Mouse (Mus musculus): Measurements from ENCODE around the gene Reck. TPM values are rescaled to one million over a fixed set of nuclear protein-coding genes. Genes with fewer than 3 reads are reported as not detected.
A peak's percentile ranks its signal among the peaks of the same experiment; 100 is the strongest.

The Reck gene
- polyA plus RNA-seq, 1 experiment from 2014 or later, result 26.9 TPM

- no peak overlapping the region for H3K27ac ChIP-seq
- no peaks in the 10 kb centered on the region for H3K4me1 ChIP-seq (replicated peaks)
- H3K27me3 ChIP-seq, result no peaks in the 10 kb centered on the region
- H3K9me3 ChIP-seq, result no peaks in the 10 kb centered on the region
- ATAC-seq (ENCODE audit: insufficient number of reproducible peaks, insufficient read depth, low FRiP score, low TSS enrichment, low read depth), result no peak
- H3K4me3 ChIP-seq (replicated peaks), result no peak overlapping the region
- H3K9ac ChIP-seq (replicated peaks), result no peak overlapping the region
- no peak overlapping the region for H3K4me2 ChIP-seq
- WGBS, result 67% methylated on average over 4 of the region's 4 CpGs
- no peaks in the 10 kb centered on the region for H3K36me3 ChIP-seq
Observed at GRCm38 (mm10) chr4:43863298-43863697, 12.0 kb upstream of the Reck start.

GRCm38 (mm10) chr4:43869821-43870220, 5.5 kb upstream of the Reck start:
- Histone ChIP-seq H3K27me3 (no peaks in the 10 kb centered on the region), H3K4me1 (replicated peaks) (peaks cover 4% of the 10 kb centered on the region; the same call in 1 of the 2 replicates), H3K9ac (replicated peaks) (no peak overlapping the region), H3K4me2 (no peak overlapping the region), H3K4me3 (replicated peaks) (no peak overlapping the region), H3K36me3 (no peaks in the 10 kb centered on the region), H3K27ac (no peak overlapping the region), H3K9me3 (peaks cover 10% of the 10 kb centered on the region; the same call in 1 of the 2 replicates)
- WGBS, result 82% methylated on average over 10 of the region's 10 CpGs
- ATAC-seq (ENCODE audit: insufficient number of reproducible peaks, insufficient read depth, low FRiP score, low TSS enrichment, low read depth), result no peak

GRCm38 (mm10) chr4:43874501-43874900, 829 bp upstream of the Reck start:
- H3K4me3 ChIP-seq (replicated peaks), result peak overlapping the region; percentile 88
- H3K9ac ChIP-seq (replicated peaks), result peak overlapping the region; percentile 87

GRCm38 (mm10) chr4:43875919-43876411, 635 bp downstream of the Reck start:
- H3K9me3 ChIP-seq, result no peaks in the 10 kb centered on the region
- peak overlapping the region; percentile 90 for H3K4me2 ChIP-seq
- peak overlapping the region; percentile 88 for H3K4me3 ChIP-seq (replicated peaks)
- WGBS, result 0% methylated on average over 20 of the region's 20 CpGs
- no peaks in the 10 kb centered on the region for H3K36me3 ChIP-seq
- peak; percentile 40; the same call in 1 of the 2 replicates for ATAC-seq (ENCODE audit: insufficient number of reproducible peaks, insufficient read depth, low FRiP score, low TSS enrichment, low read depth)
- H3K27ac ChIP-seq, result peak overlapping the region; percentile 83
- H3K9ac ChIP-seq (replicated peaks), result peak overlapping the region; percentile 87
- peaks cover 31% of the 10 kb centered on the region for H3K4me1 ChIP-seq (replicated peaks)
- no peaks in the 10 kb centered on the region for H3K27me3 ChIP-seq

More at GRCm38 (mm10) chr4:43874501-43874900, 829 bp upstream of the Reck start:
- H3K4me1 ChIP-seq (replicated peaks), result peaks cover 31% of the 10 kb centered on the region
- H3K27me3 ChIP-seq, result no peaks in the 10 kb centered on the region
- H3K36me3 ChIP-seq, result no peaks in the 10 kb centered on the region
- 0 out of 2 replicates have a peak, but pooled peaks cover under 1% of the 10 kb centered on the region for H3K9me3 ChIP-seq
- no peak for ATAC-seq (ENCODE audit: insufficient number of reproducible peaks, insufficient read depth, low FRiP score, low TSS enrichment, low read depth)
- WGBS, result 55% methylated on average over 7 of the region's 7 CpGs
- peak overlapping the region; percentile 90 for H3K4me2 ChIP-seq
- no peak overlapping the region for H3K27ac ChIP-seq

- H3K4me1 ChIP-seq (replicated peaks), result peaks cover 31% of the 10 kb centered on the region
- no peak overlapping the region for H3K4me3 ChIP-seq (replicated peaks)
- ATAC-seq (ENCODE audit: insufficient number of reproducible peaks, insufficient read depth, low FRiP score, low TSS enrichment, low read depth), result no peak
- no peaks in the 10 kb centered on the region for H3K27me3 ChIP-seq
- no peak overlapping the region for H3K4me2 ChIP-seq
- WGBS, result 95% methylated on average over 1 of the region's 1 CpGs
- H3K9me3 ChIP-seq, result no peaks in the 10 kb centered on the region
- H3K27ac ChIP-seq, result no peak overlapping the region
- 0 out of 2 replicates have a peak overlapping the region, but pooled peaks have one; percentile 5 for H3K9ac ChIP-seq (replicated peaks)
- no peaks in the 10 kb centered on the region for H3K36me3 ChIP-seq
Observed at GRCm38 (mm10) chr4:43877230-43877629, 1.9 kb downstream of the Reck start.

- ATAC-seq (ENCODE audit: insufficient number of reproducible peaks, insufficient read depth, low FRiP score, low TSS enrichment, low read depth), result no peak
- no peaks in the 10 kb centered on the region for H3K27me3 ChIP-seq
- 36% methylated on average over 5 of the region's 5 CpGs for WGBS
- no peak overlapping the region for H3K9ac ChIP-seq (replicated peaks)
- no peak overlapping the region for H3K4me3 ChIP-seq (replicated peaks)
- no peak overlapping the region for H3K4me2 ChIP-seq
- no peaks in the 10 kb centered on the region for H3K9me3 ChIP-seq
- peak overlapping the region; percentile 46; the same call in 1 of the 2 replicates for H3K27ac ChIP-seq
- H3K36me3 ChIP-seq, result no peaks in the 10 kb centered on the region
- peaks cover 31% of the 10 kb centered on the region for H3K4me1 ChIP-seq (replicated peaks)
Observed at GRCm38 (mm10) chr4:43878121-43878776, 2.9 kb downstream of the Reck start.

GRCm38 (mm10) chr4:43879566-43879965, 4.2 kb downstream of the Reck start:
- no peaks in the 10 kb centered on the region for H3K36me3 ChIP-seq
- H3K4me1 ChIP-seq (replicated peaks), result peaks cover 43% of the 10 kb centered on the region
- H3K9me3 ChIP-seq, result no peaks in the 10 kb centered on the region
- no peaks in the 10 kb centered on the region for H3K27me3 ChIP-seq
- no peak overlapping the region for H3K9ac ChIP-seq (replicated peaks)
- H3K27ac ChIP-seq, result no peak overlapping the region
- H3K4me2 ChIP-seq, result no peak overlapping the region
- H3K4me3 ChIP-seq (replicated peaks), result no peak overlapping the region
- ATAC-seq (ENCODE audit: insufficient number of reproducible peaks, insufficient read depth, low FRiP score, low TSS enrichment, low read depth), result no peak
- 70% methylated on average over 6 of the region's 6 CpGs for WGBS

- H3K36me3 ChIP-seq, result peaks cover 3% of the 10 kb centered on the region; the same call in 1 of the 2 replicates
- no peak for ATAC-seq (ENCODE audit: insufficient number of reproducible peaks, insufficient read depth, low FRiP score, low TSS enrichment, low read depth)
- no peaks in the 10 kb centered on the region for H3K9me3 ChIP-seq
- no peak overlapping the region for H3K9ac ChIP-seq (replicated peaks)
- H3K4me2 ChIP-seq, result peak overlapping the region; percentile 19; the same call in 1 of the 2 replicates
- no peaks in the 10 kb centered on the region for H3K27me3 ChIP-seq
- peaks cover 26% of the 10 kb centered on the region for H3K4me1 ChIP-seq (replicated peaks)
- WGBS, result 18% methylated on average over 4 of the region's 4 CpGs
- no peak overlapping the region for H3K27ac ChIP-seq
- no peak overlapping the region for H3K4me3 ChIP-seq (replicated peaks)
Observed at GRCm38 (mm10) chr4:43884196-43884595, 8.9 kb downstream of the Reck start.

GRCm38 (mm10) chr4:43891247-43891646, 15.9 kb downstream of the Reck start:
- Histone ChIP-seq H3K9me3 (no peaks in the 10 kb centered on the region), H3K36me3 (peaks cover 15% of the 10 kb centered on the region; the same call in 1 of the 2 replicates), H3K4me1 (replicated peaks) (no peaks in the 10 kb centered on the region), H3K4me2 (no peak overlapping the region), H3K4me3 (replicated peaks) (no peak overlapping the region), H3K27me3 (no peaks in the 10 kb centered on the region), H3K27ac (no peak overlapping the region), H3K9ac (replicated peaks) (no peak overlapping the region)
- 79% methylated on average over 3 of the region's 3 CpGs for WGBS
- no peak for ATAC-seq (ENCODE audit: insufficient number of reproducible peaks, insufficient read depth, low FRiP score, low TSS enrichment, low read depth)

GRCm38 (mm10) chr4:43897209-43897608, 21.9 kb downstream of the Reck start:
- Histone ChIP-seq H3K9ac (replicated peaks) (no peak overlapping the region), H3K4me2 (no peak overlapping the region), H3K4me1 (replicated peaks) (no peaks in the 10 kb centered on the region), H3K9me3 (no peaks in the 10 kb centered on the region), H3K4me3 (replicated peaks) (no peak overlapping the region), H3K27me3 (no peaks in the 10 kb centered on the region), H3K27ac (no peak overlapping the region), H3K36me3 (peaks cover 56% of the 10 kb centered on the region)
- ATAC-seq (ENCODE audit: insufficient number of reproducible peaks, insufficient read depth, low FRiP score, low TSS enrichment, low read depth), result no peak

GRCm38 (mm10) chr4:43899197-43899596, 23.9 kb downstream of the Reck start:
- H3K4me2 ChIP-seq, result no peak overlapping the region
- peaks cover 68% of the 10 kb centered on the region for H3K36me3 ChIP-seq
- no peak overlapping the region for H3K4me3 ChIP-seq (replicated peaks)
- 49% methylated on average over 8 of the region's 8 CpGs for WGBS
- no peak for ATAC-seq (ENCODE audit: insufficient number of reproducible peaks, insufficient read depth, low FRiP score, low TSS enrichment, low read depth)
- H3K9ac ChIP-seq (replicated peaks), result no peak overlapping the region
- no peaks in the 10 kb centered on the region for H3K9me3 ChIP-seq
- no peak overlapping the region for H3K27ac ChIP-seq
- H3K4me1 ChIP-seq (replicated peaks), result no peaks in the 10 kb centered on the region
- no peaks in the 10 kb centered on the region for H3K27me3 ChIP-seq

All from limb, embryonic 12.5 days (tissue).